Mouse (Mus musculus) heart, adult 9 months (tissue): ENCODE measurements around the gene Pik3cb.

Source experiments
- DNase-seq, 2 experiments: peaks; one replicate each; pipeline ENCODE4 v3.0.0; 2022; ENCODE audit warnings: low spot score in 2 of 2

The Pik3cb gene

DNA sequence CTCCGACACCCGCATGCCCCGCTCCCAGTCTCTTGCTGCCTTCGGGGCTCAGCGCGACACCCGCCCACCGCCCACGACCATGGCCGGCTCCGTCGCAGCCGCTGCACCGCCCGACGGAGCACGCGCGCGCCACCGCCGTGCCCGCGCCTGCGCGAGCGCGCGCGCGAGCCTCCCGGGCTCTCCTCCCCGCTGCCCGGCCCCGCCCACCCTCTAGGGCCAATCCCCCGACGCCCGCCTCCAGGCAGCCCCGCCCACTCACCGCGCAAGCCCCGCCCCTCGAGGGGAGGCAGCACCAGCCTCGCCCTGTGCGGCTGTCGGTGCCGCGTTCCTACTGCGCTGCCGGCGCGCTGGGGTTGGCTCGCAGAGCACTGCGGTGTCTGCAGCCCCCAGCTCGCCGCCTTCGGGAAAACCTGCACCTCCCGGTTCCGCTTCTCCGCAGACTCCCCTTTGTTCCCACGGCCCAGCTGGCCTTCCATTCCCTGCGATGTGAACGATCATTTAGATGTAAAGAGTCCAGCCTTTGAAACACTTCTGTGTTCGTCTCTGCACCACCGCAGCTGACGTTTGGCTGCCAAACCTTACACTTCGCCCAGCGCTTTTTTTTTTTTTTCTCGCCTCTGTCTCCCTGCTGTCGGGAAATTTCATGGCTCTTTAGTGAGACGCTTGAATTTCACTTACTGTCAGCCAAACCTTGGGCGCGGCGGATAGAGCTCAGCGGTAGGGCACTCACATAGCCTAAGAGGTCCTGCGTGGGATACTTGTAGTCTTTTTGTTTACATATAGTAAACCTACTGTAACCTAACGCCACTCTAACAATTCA, at the start of gene Pik3cb:
Pik3cb (minus strand) TSS at position 559 of the 820 bp plus-strand sequence.
- DNase-seq, result peak; percentile 93 to 95

DNA sequence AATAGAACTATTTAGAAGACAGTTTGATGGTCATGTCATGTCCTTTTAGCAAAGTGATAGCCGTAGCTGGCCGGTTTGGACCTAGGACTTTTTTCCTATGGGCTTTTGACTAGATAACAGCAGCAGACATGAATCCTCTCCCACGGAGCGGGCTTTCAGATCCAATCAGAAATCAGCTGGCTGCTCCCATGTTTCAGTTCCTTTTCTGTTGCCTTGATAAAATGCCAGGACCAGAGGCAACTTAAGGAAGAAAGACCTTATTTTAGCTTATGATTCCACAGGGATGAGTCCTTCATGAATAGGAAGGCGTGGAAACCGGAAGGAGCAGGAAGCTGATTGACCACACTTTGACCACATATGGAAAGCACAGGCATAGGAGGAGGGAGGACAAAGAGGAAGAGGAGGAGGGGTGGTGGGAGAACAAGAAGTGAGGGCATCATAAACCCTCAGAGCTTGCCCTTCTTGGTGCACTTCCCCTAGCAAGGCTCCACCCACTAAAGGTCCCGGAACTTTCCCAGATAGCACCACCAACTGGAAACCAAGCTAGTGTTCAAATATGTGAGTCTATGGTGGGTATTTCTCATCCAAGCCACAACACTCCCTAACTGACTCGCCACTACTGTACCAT, 42.7 kb upstream of the Pik3cb start:
- peak; percentile 23 to 47 for DNase-seq

GRCm38 (mm10) chr9:99182121-99182520, 41.7 kb upstream of the Pik3cb start:
- DNase-seq, result no peak

DNA sequence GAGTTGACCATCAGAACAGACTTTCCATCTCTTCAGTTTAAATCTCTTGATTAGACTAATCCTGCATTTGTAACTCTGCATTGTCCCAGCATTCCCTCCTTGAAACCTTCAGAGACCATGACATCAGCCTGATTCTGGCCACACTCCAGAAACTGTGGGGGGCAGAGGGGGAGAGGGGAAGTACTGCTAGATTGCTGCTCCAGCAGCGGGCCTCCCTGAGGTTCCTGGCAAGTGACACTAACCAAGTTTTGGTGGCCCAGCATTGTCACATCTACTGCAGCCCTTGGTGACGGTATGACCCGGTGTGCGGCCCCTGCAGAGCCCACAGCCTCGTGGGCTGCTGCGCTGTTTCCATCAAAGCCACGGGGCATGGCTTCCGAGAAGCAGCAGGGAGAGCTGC, 39.9 kb upstream of the Pik3cb start:
- DNase-seq, result no peak

DNA sequence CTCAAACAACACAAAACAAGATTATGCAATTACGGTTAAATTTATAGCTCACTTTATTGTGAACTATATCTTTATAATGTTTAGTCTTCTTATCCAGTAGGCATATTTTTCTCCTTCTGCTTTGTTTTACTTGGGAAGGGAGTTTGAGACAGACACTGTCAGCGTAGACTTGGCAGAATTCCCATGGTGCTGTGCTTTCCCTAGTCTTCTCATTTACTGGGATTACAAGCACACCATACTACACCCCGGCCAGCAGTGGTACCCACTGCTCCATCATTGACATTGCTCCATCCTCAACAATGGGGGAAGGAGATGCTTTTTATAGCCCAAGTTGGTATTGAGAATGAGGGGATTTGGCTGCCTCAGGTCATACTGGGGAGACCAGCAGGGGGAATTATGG, 38.3 kb upstream of the Pik3cb start:
- no peak for DNase-seq

GRCm38 (mm10) chr9:99175774-99176173, 35.4 kb upstream of the Pik3cb start:
- DNase-seq, result no peak

DNA sequence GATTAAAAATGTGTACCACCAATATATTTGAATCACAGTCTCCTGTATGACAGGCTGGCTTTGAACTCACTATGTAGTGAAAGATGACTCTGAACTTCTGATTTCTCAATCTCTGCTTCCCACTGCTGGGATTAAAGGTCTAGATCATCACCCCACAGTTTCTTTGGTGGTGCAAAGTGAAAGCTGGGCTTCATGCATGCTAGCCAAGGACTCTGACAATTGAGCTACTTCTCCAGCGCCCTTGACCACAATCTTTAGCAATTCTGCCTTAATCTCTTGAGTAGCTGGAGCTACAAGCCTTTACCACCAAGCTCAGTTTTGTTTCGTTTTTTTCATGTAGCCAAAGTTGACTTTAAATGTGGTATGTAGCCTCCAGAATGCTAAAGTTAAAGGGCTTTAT, 32.4 kb upstream of the Pik3cb start:
- DNase-seq, result no peak

GRCm38 (mm10) chr9:99171186-99171585, 30.8 kb upstream of the Pik3cb start:
- no peak for DNase-seq

DNA sequence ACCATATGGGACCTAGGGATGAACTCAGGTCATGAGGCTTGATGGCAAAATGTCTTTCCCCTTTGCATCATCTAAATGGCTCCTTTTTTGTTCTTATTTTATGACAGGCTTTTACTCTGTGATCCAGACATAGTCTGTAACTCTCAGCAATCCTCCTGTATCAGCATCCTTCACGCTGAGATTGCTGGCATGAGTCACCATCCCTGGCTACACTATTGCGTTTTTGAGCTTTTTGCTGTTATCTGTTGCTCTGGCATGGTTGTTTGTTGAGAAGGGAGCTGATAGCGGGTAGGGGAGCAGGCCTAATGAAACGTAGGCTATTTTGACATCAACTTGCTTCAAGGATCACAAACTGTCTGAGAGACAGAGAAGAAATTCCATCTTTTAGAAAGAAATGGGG, 28.6 kb upstream of the Pik3cb start:
- DNase-seq, result no peak

DNA sequence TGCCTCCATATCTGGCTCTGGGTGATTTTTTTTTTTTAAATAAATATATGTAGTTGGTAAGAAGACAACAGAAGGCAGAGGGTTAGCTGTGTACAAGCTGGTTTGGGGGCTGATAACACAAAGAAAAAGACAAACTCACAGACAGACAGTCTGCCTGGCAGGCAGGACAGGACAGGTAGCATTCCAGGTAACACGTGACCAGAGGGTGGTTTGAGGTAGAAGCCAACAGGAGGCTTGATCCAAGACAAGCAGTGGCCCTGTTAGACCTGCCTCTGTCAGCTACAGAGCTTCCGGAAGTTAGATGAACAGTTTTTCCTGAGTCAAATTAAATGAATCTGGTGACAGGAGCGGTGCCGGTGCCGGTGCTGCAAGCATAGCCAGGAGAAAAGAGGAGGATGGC, 26.5 kb upstream of the Pik3cb start:
- no peak for DNase-seq

GRCm38 (mm10) chr9:99165956-99166355, 25.5 kb upstream of the Pik3cb start:
- DNase-seq, result no peak

DNA sequence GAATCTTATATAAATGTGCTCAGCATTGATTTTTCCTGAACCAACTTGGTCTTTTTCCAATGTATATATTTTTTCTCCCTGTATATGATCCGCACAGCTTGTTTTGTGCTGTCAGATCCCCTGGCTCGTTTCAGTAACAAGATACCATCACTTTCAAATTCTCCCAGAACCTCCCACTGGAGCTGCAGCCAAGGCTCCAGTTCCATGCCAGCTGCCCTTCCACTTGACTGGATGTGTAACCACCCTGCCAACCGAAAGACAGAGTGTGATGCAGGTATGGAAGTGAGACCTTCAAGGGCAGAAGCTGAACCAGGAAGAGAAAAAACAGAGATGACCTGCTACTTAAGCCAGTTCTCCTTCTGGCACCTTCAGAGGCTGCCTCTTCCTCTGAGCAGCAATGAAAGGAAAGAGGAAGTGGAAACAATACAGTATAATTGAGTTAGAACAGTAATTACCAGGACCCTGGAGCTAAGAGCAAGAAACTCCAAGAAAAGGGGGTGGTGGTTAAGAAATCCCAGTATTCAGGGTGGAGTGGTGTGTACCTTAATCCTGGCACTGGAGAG, 24.3 kb upstream of the Pik3cb start:
- DNase-seq, result no peak

- DNase-seq, result no peak
These were observed 23.7 kb upstream of the Pik3cb start for GRCm38 (mm10) chr9:99164148-99164503.

DNA sequence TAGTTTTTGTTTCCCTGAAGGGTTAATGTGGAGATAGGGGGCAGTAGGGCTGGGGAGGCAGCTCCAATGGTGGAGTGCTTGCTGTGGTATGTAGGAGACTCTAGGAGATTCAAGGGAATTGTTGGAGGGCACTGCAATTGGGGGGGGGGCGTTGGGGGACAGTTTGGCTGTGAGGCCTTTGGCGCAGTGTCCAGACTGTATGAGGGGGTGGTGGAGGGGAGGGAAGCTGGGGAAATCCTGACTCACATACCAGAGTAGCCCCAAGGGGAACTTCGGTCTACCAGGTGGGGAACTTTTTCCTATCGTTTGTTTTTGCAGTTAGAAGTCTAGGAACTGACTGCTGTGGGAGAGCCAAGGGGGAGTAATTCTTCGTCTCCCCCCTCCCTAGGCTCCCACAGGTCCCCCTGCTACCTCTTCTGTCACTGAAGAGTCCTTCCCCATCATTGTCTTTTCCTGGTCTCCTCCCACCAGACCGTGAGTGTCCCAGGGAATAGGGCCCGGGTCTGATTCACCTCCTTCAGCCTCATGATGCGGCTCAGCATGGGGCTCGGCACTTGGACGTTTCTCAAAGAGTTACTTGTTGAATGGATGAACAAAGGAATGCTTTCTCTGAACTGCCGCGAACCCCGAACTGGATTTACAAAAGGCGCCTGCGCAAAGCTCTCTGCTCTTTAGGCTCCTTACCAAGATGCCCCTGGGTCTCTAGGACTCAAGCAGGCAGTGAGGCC, 23.2 kb upstream of the Pik3cb start:
- no peak for DNase-seq

- no peak for DNase-seq
These were observed 22.4 kb upstream of the Pik3cb start for GRCm38 (mm10) chr9:99162839-99163238.

- DNase-seq, result no peak
These were observed 20.4 kb upstream of the Pik3cb start for GRCm38 (mm10) chr9:99160780-99161179.

DNA sequence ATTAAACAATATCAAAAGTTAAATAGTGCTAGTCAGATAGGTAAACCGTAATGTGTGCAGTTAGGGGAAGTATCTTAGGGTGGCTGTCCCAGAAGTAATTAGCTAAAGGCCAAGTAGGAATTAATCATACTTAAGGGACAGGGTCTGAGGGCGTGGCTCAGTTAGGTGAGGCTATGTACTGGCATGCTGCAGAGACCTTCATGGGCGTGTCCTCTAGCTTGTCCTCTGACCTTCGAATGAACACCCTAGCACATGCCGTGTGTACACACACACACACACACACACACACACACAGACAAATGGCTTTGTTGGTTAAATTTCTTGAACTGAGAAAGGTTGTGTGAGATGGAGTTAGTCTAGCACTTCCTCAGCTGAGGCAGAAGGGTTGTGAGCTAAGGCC, 19.5 kb upstream of the Pik3cb start:
- no peak for DNase-seq

- DNase-seq, result no peak
These were observed 18.3 kb upstream of the Pik3cb start for GRCm38 (mm10) chr9:99158708-99159107.

GRCm38 (mm10) chr9:99158203-99158632, 17.8 kb upstream of the Pik3cb start:
- no peak for DNase-seq

GRCm38 (mm10) chr9:99153655-99154054, 13.2 kb upstream of the Pik3cb start:
- peak; percentile 39 to 50 for DNase-seq

- no peak for DNase-seq
These were observed 12.5 kb upstream of the Pik3cb start for GRCm38 (mm10) chr9:99152699-99153490.
